Mouse (Mus musculus): ENCODE measurements at regions not wholly inside any gene's neighbourhood (a gene's known extent, or its start where the extent isn't known, plus 50 kb on each side); places are given as distances from the start of the nearest gene placed in this dataset.

GRCm38 (mm10) chr12:25294179-25295025 lies 197.5 kb upstream of the Id2 start:
- Histone ChIP-seq H3K4me2 (ENCODE audit: low read depth, severe bottlenecking) (no peak overlapping the region), H3K27me3 (ENCODE audit: control insufficient read depth, insufficient read depth, low read length) (no peaks in the 10 kb centered on the region), H3K36me3 (ENCODE audit: control insufficient read depth, insufficient read depth, low read length) (no peaks in the 10 kb centered on the region), H3K27ac (replicated peaks; ENCODE audit: low read depth, low read length) (no peak overlapping the region), H3K4me3 (ENCODE audit: low read depth, low read length) (no peak overlapping the region), H3K9me3 (ENCODE audit: control insufficient read depth, low read length) (no peaks in the 10 kb centered on the region), H3K9ac (ENCODE audit: low read length) (no peak overlapping the region), H3K4me1 (ENCODE audit: control insufficient read depth, insufficient read depth, low read length) (no peaks in the 10 kb centered on the region)
- ATAC-seq (ENCODE audit: insufficient number of reproducible peaks, low FRiP score, low TSS enrichment, low read depth), result no peak
- DNase-seq (ENCODE audit: low spot score), result no peak
- WGBS, result 49% methylated on average over 4 of the region's 4 CpGs

GRCm38 (mm10) chr12:25293470-25294178 lies 196.7 kb upstream of the Id2 start:
- Histone ChIP-seq H3K4me3 (ENCODE audit: low read depth, low read length) (no peak overlapping the region), H3K36me3 (ENCODE audit: control insufficient read depth, insufficient read depth, low read length) (no peaks in the 10 kb centered on the region), H3K4me2 (ENCODE audit: low read depth, severe bottlenecking) (no peak overlapping the region), H3K9ac (ENCODE audit: low read length) (no peak overlapping the region), H3K27me3 (ENCODE audit: control insufficient read depth, insufficient read depth, low read length) (no peaks in the 10 kb centered on the region), H3K4me1 (ENCODE audit: control insufficient read depth, insufficient read depth, low read length) (no peaks in the 10 kb centered on the region), H3K27ac (replicated peaks; ENCODE audit: low read depth, low read length) (no peak overlapping the region), H3K9me3 (ENCODE audit: control insufficient read depth, low read length) (no peaks in the 10 kb centered on the region)
- ATAC-seq (ENCODE audit: insufficient number of reproducible peaks, low FRiP score, low TSS enrichment, low read depth), result no peak
- DNase-seq (ENCODE audit: low spot score), result no peak
- WGBS, result 11% methylated on average over 6 of the region's 6 CpGs

GRCm38 (mm10) chr12:25289381-25289780 lies 192.4 kb upstream of the Id2 start:
- H3K4me1 ChIP-seq (ENCODE audit: control insufficient read depth, insufficient read depth, low read length), result no peaks in the 10 kb centered on the region
- no peak for DNase-seq (ENCODE audit: low spot score)
- no peaks in the 10 kb centered on the region for H3K27me3 ChIP-seq (ENCODE audit: control insufficient read depth, insufficient read depth, low read length)
- H3K27ac ChIP-seq (replicated peaks; ENCODE audit: low read depth, low read length), result no peak overlapping the region
- no peaks in the 10 kb centered on the region for H3K9me3 ChIP-seq (ENCODE audit: control insufficient read depth, low read length)
- H3K4me2 ChIP-seq (ENCODE audit: low read depth, severe bottlenecking), result no peak overlapping the region
- H3K36me3 ChIP-seq (ENCODE audit: control insufficient read depth, insufficient read depth, low read length), result no peaks in the 10 kb centered on the region
- 81% methylated on average over 2 of the region's 2 CpGs for WGBS
- ATAC-seq (ENCODE audit: insufficient number of reproducible peaks, low FRiP score, low TSS enrichment, low read depth), result no peak
- no peak overlapping the region for H3K9ac ChIP-seq (ENCODE audit: low read length)
- H3K4me3 ChIP-seq (ENCODE audit: low read depth, low read length), result no peak overlapping the region

- Histone ChIP-seq H3K9me3 (ENCODE audit: control insufficient read depth, low read length) (no peaks in the 10 kb centered on the region), H3K4me3 (ENCODE audit: low read depth, low read length) (no peak overlapping the region), H3K4me2 (ENCODE audit: low read depth, severe bottlenecking) (no peak overlapping the region), H3K27me3 (ENCODE audit: control insufficient read depth, insufficient read depth, low read length) (no peaks in the 10 kb centered on the region), H3K4me1 (ENCODE audit: control insufficient read depth, insufficient read depth, low read length) (no peaks in the 10 kb centered on the region), H3K27ac (replicated peaks; ENCODE audit: low read depth, low read length) (no peak overlapping the region), H3K36me3 (ENCODE audit: control insufficient read depth, insufficient read depth, low read length) (no peaks in the 10 kb centered on the region), H3K9ac (ENCODE audit: low read length) (no peak overlapping the region)
- ATAC-seq (ENCODE audit: insufficient number of reproducible peaks, low FRiP score, low TSS enrichment, low read depth), result no peak
- no peak for DNase-seq (ENCODE audit: low spot score)
- WGBS, result 84% methylated on average over 3 of the region's 3 CpGs
Observed at GRCm38 (mm10) chr12:25283808-25284207, 186.9 kb upstream of the Id2 start.

GRCm38 (mm10) chr12:25281438-25281837 lies 184.5 kb upstream of the Id2 start:
- Histone ChIP-seq H3K4me1 (ENCODE audit: control insufficient read depth, insufficient read depth, low read length) (no peaks in the 10 kb centered on the region), H3K27ac (replicated peaks; ENCODE audit: low read depth, low read length) (no peak overlapping the region), H3K27me3 (ENCODE audit: control insufficient read depth, insufficient read depth, low read length) (no peaks in the 10 kb centered on the region), H3K4me2 (ENCODE audit: low read depth, severe bottlenecking) (no peak overlapping the region), H3K9ac (ENCODE audit: low read length) (no peak overlapping the region), H3K4me3 (ENCODE audit: low read depth, low read length) (no peak overlapping the region), H3K36me3 (ENCODE audit: control insufficient read depth, insufficient read depth, low read length) (no peaks in the 10 kb centered on the region), H3K9me3 (ENCODE audit: control insufficient read depth, low read length) (no peaks in the 10 kb centered on the region; the same call in 1 of the 2 replicates)
- 86% methylated on average over 1 of the region's 1 CpGs for WGBS
- DNase-seq (ENCODE audit: low spot score) (no peak), ATAC-seq (ENCODE audit: insufficient number of reproducible peaks, low FRiP score, low TSS enrichment, low read depth) (no peak)

DNA sequence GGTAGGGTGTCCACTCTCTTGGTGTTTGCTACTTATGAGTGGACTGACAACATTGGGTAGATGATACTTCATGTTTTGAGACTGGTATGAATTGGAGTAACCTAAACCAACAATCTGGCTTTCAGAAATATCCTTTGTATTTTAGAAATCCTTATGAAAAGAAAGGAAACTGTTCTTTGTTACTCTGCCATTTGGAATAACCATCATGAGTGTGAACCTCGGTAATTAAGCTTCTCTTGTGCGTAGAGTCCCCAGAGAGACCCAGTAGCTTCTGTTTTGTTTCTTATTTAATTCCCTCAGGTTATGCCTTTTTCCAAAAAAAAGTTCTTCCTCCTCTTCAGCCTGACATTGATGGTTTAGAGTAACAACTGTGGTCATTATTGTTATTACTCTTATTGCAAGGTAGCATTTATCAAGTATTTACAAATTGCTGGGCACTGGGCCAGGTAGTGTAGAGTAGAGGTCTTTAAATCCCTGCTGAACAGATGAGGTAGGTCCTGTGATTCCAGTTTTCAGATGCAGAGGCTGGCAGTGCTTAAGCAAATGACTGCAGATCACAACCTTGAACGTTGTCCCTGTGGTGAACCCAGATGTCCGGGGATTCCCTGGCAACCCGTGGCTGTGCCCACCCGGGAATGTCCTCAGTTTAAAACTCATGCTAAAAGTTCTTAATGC lies 176.8 kb upstream of the Id2 start:
- H3K9me3 ChIP-seq (ENCODE audit: control insufficient read depth, low read length), result no peaks in the 10 kb centered on the region; the same call in 1 of the 2 replicates
- no peak for ATAC-seq (ENCODE audit: insufficient number of reproducible peaks, low FRiP score, low TSS enrichment, low read depth)

DNA sequence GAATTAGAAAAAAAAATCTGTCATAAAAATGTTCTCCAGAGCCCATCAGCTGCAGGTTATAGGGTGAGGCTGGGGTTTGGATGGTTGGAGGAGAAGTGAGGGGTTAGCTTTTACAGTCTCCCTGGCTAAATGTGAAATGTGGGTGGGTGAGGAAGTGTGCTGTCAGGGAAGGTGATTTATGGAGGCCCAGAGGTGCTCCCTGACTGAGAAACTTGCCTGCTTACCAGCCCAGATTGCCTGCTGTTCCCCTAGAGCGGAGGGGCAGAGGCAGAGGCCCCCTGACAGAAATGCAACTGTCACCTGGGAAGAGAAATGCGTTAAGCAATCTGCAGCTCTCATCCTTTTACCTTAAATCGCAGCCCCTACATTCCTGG lies 175.8 kb upstream of the Id2 start:
- Histone ChIP-seq H3K4me2 (ENCODE audit: low read depth, severe bottlenecking) (no peak overlapping the region), H3K27me3 (ENCODE audit: control insufficient read depth, insufficient read depth, low read length) (no peaks in the 10 kb centered on the region), H3K4me3 (ENCODE audit: low read depth, low read length) (no peak overlapping the region), H3K9ac (ENCODE audit: low read length) (no peak overlapping the region), H3K4me1 (ENCODE audit: control insufficient read depth, insufficient read depth, low read length) (peaks cover 18% of the 10 kb centered on the region), H3K27ac (replicated peaks; ENCODE audit: low read depth, low read length) (no peak overlapping the region), H3K9me3 (ENCODE audit: control insufficient read depth, low read length) (no peaks in the 10 kb centered on the region; the same call in 1 of the 2 replicates), H3K36me3 (ENCODE audit: control insufficient read depth, insufficient read depth, low read length) (no peaks in the 10 kb centered on the region)
- DNase-seq (ENCODE audit: low spot score), result peak; percentile 45
- no peak for ATAC-seq (ENCODE audit: insufficient number of reproducible peaks, low FRiP score, low TSS enrichment, low read depth)
- WGBS, result 0% methylated on average over 3 of the region's 3 CpGs

More for the DNA sequence above, 176.8 kb upstream of the Id2 start:
- H3K27ac ChIP-seq (replicated peaks; ENCODE audit: low read depth, low read length), result no peak overlapping the region
- H3K27me3 ChIP-seq (ENCODE audit: control insufficient read depth, insufficient read depth, low read length), result no peaks in the 10 kb centered on the region
- no peak overlapping the region for H3K9ac ChIP-seq (ENCODE audit: low read length)
- peaks cover 18% of the 10 kb centered on the region for H3K4me1 ChIP-seq (ENCODE audit: control insufficient read depth, insufficient read depth, low read length)
- DNase-seq (ENCODE audit: low spot score), result no peak
- H3K4me2 ChIP-seq (ENCODE audit: low read depth, severe bottlenecking), result no peak overlapping the region
- no peak overlapping the region for H3K4me3 ChIP-seq (ENCODE audit: low read depth, low read length)
- no peaks in the 10 kb centered on the region for H3K36me3 ChIP-seq (ENCODE audit: control insufficient read depth, insufficient read depth, low read length)
- WGBS, result 72% methylated on average over 6 of the region's 6 CpGs

DNA sequence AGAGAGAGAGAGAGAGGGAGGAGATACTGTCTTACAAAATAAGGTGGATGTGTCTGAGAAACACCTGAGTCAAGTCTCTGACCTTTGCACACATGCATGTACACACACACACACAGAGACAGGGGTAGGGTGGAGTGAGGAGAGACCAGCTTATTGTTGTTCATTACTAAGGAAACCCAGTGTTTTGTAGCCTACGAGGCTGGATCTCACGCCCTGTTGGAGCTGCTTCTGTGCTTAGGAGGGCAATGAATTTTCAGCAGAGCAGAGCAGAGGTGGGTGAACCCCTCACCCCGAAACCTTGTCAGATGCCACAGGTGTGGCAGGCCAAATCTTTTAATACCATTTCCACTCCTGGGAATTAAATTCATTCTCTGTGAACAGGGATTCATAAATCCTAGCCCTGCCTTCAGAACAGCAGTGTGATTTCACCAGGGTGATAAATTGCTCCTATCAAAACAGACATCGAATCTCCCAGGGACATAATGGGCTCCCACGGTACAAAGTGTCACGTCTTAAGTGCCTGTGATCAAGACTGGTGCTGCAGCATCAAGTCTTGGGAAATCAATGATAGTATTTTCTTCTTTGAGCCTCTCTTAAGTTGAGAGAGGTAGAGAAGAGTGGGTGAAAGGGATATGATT lies 175.3 kb upstream of the Id2 start:
- Histone ChIP-seq H3K4me1 (ENCODE audit: control insufficient read depth, insufficient read depth, low read length) (peaks cover 18% of the 10 kb centered on the region), H3K27ac (replicated peaks; ENCODE audit: low read depth, low read length) (no peak overlapping the region), H3K4me2 (ENCODE audit: low read depth, severe bottlenecking) (no peak overlapping the region), H3K9me3 (ENCODE audit: control insufficient read depth, low read length) (no peaks in the 10 kb centered on the region; the same call in 1 of the 2 replicates), H3K36me3 (ENCODE audit: control insufficient read depth, insufficient read depth, low read length) (no peaks in the 10 kb centered on the region), H3K9ac (ENCODE audit: low read length) (no peak overlapping the region), H3K4me3 (ENCODE audit: low read depth, low read length) (no peak overlapping the region), H3K27me3 (ENCODE audit: control insufficient read depth, insufficient read depth, low read length) (no peaks in the 10 kb centered on the region)
- DNase-seq (ENCODE audit: low spot score) (no peak), ATAC-seq (ENCODE audit: insufficient number of reproducible peaks, low FRiP score, low TSS enrichment, low read depth) (no peak)
- WGBS, result 26% methylated on average over 6 of the region's 6 CpGs

All from limb, embryonic 11.5 days (tissue).